Mouse (Mus musculus) embryonic facial prominence, embryonic 15.5 days (tissue): ENCODE data around the gene Nfia. TPM values are rescaled to one million over a fixed set of nuclear protein-coding genes. Genes with fewer than 3 reads are reported as not detected.

ENCODE experiments used
- ATAC-seq: fragments of 200-750 bp; cut with Nextera tagmentation; 2 replicates; pipeline ENCODE4 v1.8.0; 2017; ENCODE audit warnings: low read depth, moderate TSS enrichment; ENCODE audit not compliant: insufficient number of reproducible peaks, low FRiP score, low TSS enrichment
- H3K27ac ChIP-seq: fragments of 300-500 bp; sonication (generic); replicated peaks from 2 replicates; pipeline ENCODE4 v1.5.1; 2015; ENCODE audit warnings: mild to moderate bottlenecking, inconsistent platforms
- H3K27me3 ChIP-seq: fragments of 300-500 bp; sonication (generic); 2 replicates; pipeline ENCODE4 v1.6.1; 2015; ENCODE audit warnings: inconsistent platforms
- H3K36me3 ChIP-seq: fragments of 300-500 bp; sonication (generic); 2 replicates; pipeline ENCODE4 v1.6.1; 2015; ENCODE audit warnings: mild to moderate bottlenecking, inconsistent platforms
- H3K4me1 ChIP-seq: fragments of 300-500 bp; sonication (generic); 2 replicates; pipeline ENCODE4 v1.6.1; 2015; ENCODE audit warnings: inconsistent platforms
- H3K4me2 ChIP-seq: fragments of 300-500 bp; sonication (generic); replicated peaks from 2 replicates; pipeline ENCODE4 v1.6.1; 2015; ENCODE audit warnings: mild to moderate bottlenecking, inconsistent platforms
- H3K4me3 ChIP-seq: fragments of 300-500 bp; sonication (generic); replicated peaks from 2 replicates; pipeline ENCODE4 v1.5.1; 2015; ENCODE audit warnings: mild to moderate bottlenecking, inconsistent platforms
- H3K9ac ChIP-seq: fragments of 300-500 bp; sonication (generic); 2 replicates; pipeline ENCODE4 v1.6.1; 2015; ENCODE audit warnings: inconsistent platforms
- H3K9me3 ChIP-seq: fragments of 300-500 bp; sonication (generic); replicated peaks from 2 replicates; pipeline ENCODE4 v1.6.1; 2016; ENCODE audit warnings: inconsistent platforms
- WGBS: fragments of 180-500 bp; shearing (Covaris S2); methylation state at CpG from one replicate; pipeline ENCODE4 v1.1.7; 2015; 5-methylcytosine and 5-hydroxymethylcytosine counted together
- polyA plus RNA-seq: library from polyadenylated mRNA; unstranded; fragments of >200 nt; fragmentation: Nextera tagmentation; extraction: Ambion mirVana; gene quantifications from 2 replicates; pipeline ENCODE4 v1.2.1, GENCODE M21; 2015

Gene Nfia
- polyA plus RNA-seq, 1 experiment from 2014 or later: 55.4 TPM

GRCm38 (mm10) chr4:97818498-97818897, 46.0 kb downstream of the Nfia start:
- Histone ChIP-seq H3K27ac (no peak overlapping the region), H3K4me2 (no peak overlapping the region), H3K27me3 (no peaks in the 10 kb centered on the region), H3K9me3 (no peaks in the 10 kb centered on the region), H3K4me3 (no peak overlapping the region), H3K9ac (no peak overlapping the region), H3K36me3 (no peaks in the 10 kb centered on the region), H3K4me1 (peaks cover 7% of the 10 kb centered on the region; the same call in 1 of the 2 replicates)
- no peak for ATAC-seq
- 68% methylated on average over 3 of the region's 3 CpGs for WGBS

- Histone ChIP-seq H3K36me3 (no peaks in the 10 kb centered on the region), H3K27ac (no peak overlapping the region), H3K27me3 (no peaks in the 10 kb centered on the region), H3K4me2 (no peak overlapping the region), H3K4me1 (peaks cover 7% of the 10 kb centered on the region; the same call in 1 of the 2 replicates), H3K9ac (no peak overlapping the region), H3K9me3 (no peaks in the 10 kb centered on the region), H3K4me3 (no peak overlapping the region)
- ATAC-seq: no peak
- WGBS: 43% methylated on average over 8 of the region's 8 CpGs
These were observed 46.6 kb downstream of the Nfia start for GRCm38 (mm10) chr4:97819101-97819500.

DNA sequence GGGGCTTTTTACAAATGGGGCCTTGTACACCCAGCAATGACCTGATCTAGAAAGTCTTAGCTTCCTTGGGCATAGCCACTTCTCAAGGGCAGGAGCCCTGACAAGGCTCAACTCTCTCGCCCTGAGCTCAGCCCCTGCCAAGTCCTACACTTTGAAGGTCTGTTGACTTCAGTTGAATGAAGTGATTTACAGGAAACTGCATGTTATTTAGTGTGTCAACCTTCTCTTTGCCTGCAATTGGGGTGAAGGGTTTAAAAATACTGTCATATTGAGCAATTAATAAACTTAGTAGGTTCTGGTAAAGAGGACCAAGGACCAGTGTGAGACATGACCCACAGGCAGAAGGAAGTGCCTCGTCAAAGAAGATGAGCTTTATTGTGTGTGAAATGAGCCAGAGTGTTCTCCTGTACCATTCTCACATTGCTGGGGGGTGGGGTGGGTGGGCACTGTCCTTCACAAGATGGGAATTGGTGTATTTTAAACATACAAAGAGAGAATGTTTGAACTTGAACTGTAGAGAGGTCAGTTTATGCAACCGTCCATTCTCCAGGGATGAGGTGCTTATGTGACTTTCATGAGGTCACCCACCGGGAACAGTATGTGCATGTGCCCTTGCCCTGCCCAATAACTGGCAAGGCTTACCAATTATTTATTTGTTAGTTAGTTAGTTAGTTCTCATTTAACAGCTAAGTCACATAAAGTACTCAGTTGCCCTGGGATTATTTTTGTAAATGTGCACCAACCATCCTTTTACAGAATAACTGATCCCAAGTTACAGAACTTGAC, 48.1 kb downstream of the Nfia start:
- ATAC-seq: no peak
- Histone ChIP-seq H3K36me3 (no peaks in the 10 kb centered on the region), H3K4me1 (peaks cover 13% of the 10 kb centered on the region; the same call in 1 of the 2 replicates), H3K27ac (no peak overlapping the region), H3K4me2 (no peak overlapping the region), H3K9ac (no peak overlapping the region), H3K27me3 (no peaks in the 10 kb centered on the region), H3K4me3 (no peak overlapping the region), H3K9me3 (no peaks in the 10 kb centered on the region)
- 82% methylated on average over 4 of the region's 4 CpGs for whole genome bisulfite sequencing

- no peaks in the 10 kb centered on the region for H3K9me3 ChIP-seq
- no peak overlapping the region for H3K27ac ChIP-seq
- no peak for ATAC-seq
- no peak overlapping the region for H3K4me3 ChIP-seq
- no peak overlapping the region for H3K4me2 ChIP-seq
- no peaks in the 10 kb centered on the region for H3K27me3 ChIP-seq
- H3K4me1 ChIP-seq: peaks cover 13% of the 10 kb centered on the region; the same call in 1 of the 2 replicates
- no peak overlapping the region for H3K9ac ChIP-seq
- no peaks in the 10 kb centered on the region for H3K36me3 ChIP-seq
- WGBS: 77% methylated on average over 4 of the region's 4 CpGs
These were observed 49.2 kb downstream of the Nfia start for GRCm38 (mm10) chr4:97821556-97822251.

DNA sequence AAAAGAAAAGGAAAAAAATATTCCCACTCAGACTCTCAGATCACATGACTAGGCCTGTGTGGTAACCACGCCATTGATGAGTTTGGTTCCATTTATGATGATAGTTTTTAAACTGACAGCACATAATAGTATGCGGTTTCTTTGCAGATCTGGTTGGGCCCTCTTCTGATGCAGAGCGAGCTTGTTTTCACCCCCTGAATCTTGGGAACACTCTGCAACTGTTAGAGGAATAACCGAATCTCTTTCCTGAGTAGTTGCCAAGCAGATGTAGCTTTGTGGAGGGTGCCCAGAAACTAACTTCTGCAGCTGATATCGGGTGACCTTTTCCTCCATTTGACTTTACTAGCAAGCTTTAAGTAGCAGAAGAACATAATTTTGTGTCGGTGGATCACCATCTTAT, 51.0 kb downstream of the Nfia start:
- Histone ChIP-seq H3K4me1 (peaks cover 8% of the 10 kb centered on the region; the same call in 1 of the 2 replicates), H3K27me3 (no peaks in the 10 kb centered on the region), H3K9ac (no peak overlapping the region), H3K27ac (no peak overlapping the region), H3K9me3 (no peaks in the 10 kb centered on the region), H3K4me3 (no peak overlapping the region), H3K36me3 (no peaks in the 10 kb centered on the region), H3K4me2 (no peak overlapping the region)
- no peak for ATAC-seq
- WGBS: 71% methylated on average over 6 of the region's 6 CpGs

- Histone ChIP-seq H3K4me3 (no peak overlapping the region), H3K4me2 (no peak overlapping the region), H3K9ac (no peak overlapping the region), H3K36me3 (no peaks in the 10 kb centered on the region), H3K9me3 (no peaks in the 10 kb centered on the region), H3K27me3 (no peaks in the 10 kb centered on the region), H3K4me1 (peaks cover 8% of the 10 kb centered on the region; the same call in 1 of the 2 replicates), H3K27ac (no peak overlapping the region)
- WGBS: 65% methylated on average over 4 of the region's 4 CpGs
- ATAC-seq: no peak
These were observed 51.9 kb downstream of the Nfia start for GRCm38 (mm10) chr4:97824451-97824850.

- H3K9me3 ChIP-seq: no peaks in the 10 kb centered on the region
- no peaks in the 10 kb centered on the region for H3K27me3 ChIP-seq
- ATAC-seq: no peak
- peaks cover 8% of the 10 kb centered on the region; the same call in 1 of the 2 replicates for H3K4me1 ChIP-seq
- H3K36me3 ChIP-seq: no peaks in the 10 kb centered on the region
- H3K9ac ChIP-seq: no peak overlapping the region
- H3K4me3 ChIP-seq: no peak overlapping the region
- H3K4me2 ChIP-seq: no peak overlapping the region
- H3K27ac ChIP-seq: no peak overlapping the region
- 75% methylated on average over 4 of the region's 4 CpGs for WGBS
These were observed 52.9 kb downstream of the Nfia start for GRCm38 (mm10) chr4:97825432-97825831.

DNA sequence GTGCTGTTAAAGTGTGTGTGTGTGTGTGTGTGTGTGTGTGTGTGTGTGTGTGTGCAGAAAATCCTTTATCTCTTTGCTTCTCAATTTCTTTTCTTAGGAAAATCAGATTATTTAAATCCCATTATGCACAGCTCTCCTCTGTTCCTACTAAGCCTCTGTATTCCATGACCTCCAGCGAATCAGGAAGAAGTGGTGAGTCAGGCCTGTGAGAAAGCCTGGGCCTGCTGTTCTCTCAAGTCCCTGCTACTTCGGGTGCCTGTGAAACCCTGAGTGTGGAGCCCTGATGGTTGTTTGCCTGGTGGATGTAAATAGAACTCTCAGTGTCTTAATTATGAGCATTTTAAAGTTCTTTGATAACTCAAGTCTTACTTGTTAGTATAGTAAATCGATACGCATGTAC, 53.3 kb downstream of the Nfia start:
- no peaks in the 10 kb centered on the region for H3K27me3 ChIP-seq
- ATAC-seq: no peak
- peaks cover 8% of the 10 kb centered on the region for H3K4me1 ChIP-seq
- H3K4me2 ChIP-seq: no peak overlapping the region
- 72% methylated on average over 4 of the region's 4 CpGs for WGBS
- H3K9ac ChIP-seq: no peak overlapping the region
- no peak overlapping the region for H3K27ac ChIP-seq
- H3K36me3 ChIP-seq: no peaks in the 10 kb centered on the region
- H3K9me3 ChIP-seq: no peaks in the 10 kb centered on the region
- H3K4me3 ChIP-seq: no peak overlapping the region

DNA sequence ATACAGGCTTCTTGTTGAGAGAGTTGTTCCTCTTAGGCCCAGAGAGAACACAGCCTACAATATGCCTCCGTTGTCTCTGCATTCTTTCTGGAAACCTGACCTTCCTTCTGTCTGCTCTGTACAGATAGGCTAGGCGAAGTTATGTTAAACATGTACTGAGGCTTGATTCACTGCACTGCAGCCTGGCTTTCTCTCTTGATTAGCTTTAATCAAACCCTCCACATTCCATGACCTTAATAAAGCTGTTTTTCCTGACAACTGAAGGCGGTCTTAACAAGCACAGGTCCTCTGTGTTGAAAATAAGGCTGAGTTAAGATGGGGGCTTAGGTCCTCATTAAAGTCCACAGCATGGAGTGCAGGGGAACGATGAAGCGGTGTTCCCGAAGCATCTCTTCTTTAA, 54.6 kb downstream of the Nfia start:
- Histone ChIP-seq H3K4me2 (no peak overlapping the region), H3K4me3 (no peak overlapping the region), H3K4me1 (peaks cover 15% of the 10 kb centered on the region), H3K9me3 (no peaks in the 10 kb centered on the region), H3K36me3 (no peaks in the 10 kb centered on the region), H3K27me3 (no peaks in the 10 kb centered on the region), H3K27ac (no peak overlapping the region), H3K9ac (no peak overlapping the region)
- WGBS: 50% methylated on average over 6 of the region's 6 CpGs
- ATAC-seq: no peak; the same call in 1 of the 2 replicates

DNA sequence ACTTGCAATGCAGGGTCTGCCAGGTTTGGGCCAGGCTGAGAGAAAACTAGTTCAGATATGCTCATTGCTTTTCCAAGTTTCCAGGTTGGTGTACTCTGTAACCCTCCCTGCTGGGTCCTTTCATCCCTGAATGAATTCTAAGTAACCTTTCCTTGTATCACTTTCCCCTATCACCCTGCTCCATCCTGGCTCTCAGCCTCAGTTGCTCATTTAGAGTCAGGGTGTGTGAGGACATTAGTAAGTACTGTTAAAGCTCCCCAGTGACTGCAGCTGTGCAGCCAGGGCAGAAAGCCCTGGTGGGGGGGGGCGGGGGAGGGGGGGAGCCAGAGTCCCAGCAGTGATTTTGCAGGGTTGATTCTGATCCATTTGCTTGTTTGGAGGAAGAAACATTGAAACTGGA, 56.0 kb downstream of the Nfia start:
- no peak overlapping the region for H3K9ac ChIP-seq
- ATAC-seq: no peak
- no peaks in the 10 kb centered on the region for H3K27me3 ChIP-seq
- H3K4me1 ChIP-seq: peaks cover 13% of the 10 kb centered on the region; the same call in 1 of the 2 replicates
- no peaks in the 10 kb centered on the region for H3K36me3 ChIP-seq
- WGBS: 18% methylated on average over 1 of the region's 1 CpGs
- no peak overlapping the region for H3K4me2 ChIP-seq
- H3K9me3 ChIP-seq: no peaks in the 10 kb centered on the region
- H3K27ac ChIP-seq: no peak overlapping the region
- H3K4me3 ChIP-seq: no peak overlapping the region

DNA sequence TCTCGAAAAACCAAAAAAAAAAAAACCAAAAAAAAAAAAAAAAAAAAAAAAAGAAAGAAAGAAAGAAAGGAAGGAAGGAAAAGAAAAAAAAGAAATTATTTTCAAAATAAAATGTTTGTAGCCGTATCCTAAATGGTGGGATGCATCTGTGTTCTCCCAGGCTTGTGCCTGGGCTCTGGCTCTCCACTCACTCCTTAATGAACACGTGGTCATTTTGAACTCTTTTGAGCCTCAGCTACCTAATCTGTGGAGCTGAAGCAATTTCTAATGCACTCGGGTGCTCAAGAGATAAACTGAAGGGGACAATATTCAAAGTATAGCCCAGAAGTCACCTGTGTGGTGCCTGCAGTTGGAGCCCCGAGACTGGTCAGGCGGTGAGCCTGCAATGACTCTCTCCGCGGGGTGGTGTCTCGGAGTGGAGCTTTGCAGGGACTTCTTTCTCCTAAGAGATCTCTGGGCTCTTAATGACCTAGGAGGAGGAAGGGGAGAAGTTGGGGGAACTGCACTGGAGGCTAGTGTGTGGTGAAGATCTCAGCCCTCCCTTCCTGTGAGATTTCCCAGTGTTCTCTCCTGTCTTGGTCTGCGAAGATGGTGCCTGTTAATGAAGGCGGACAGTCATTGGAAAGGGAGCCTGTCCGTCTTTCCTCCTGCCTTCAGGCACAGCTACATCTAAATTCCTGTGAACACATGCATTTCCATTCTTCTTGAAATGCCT, 57.0 kb downstream of the Nfia start:
- WGBS: 82% methylated on average over 11 of the region's 12 CpGs

More for the DNA sequence above, 57.0 kb downstream of the Nfia start:
- Histone ChIP-seq H3K4me3 (no peak overlapping the region), H3K9me3 (no peaks in the 10 kb centered on the region), H3K27me3 (no peaks in the 10 kb centered on the region), H3K4me1 (peaks cover 10% of the 10 kb centered on the region; the same call in 1 of the 2 replicates), H3K4me2 (no peak overlapping the region), H3K36me3 (no peaks in the 10 kb centered on the region), H3K9ac (no peak overlapping the region), H3K27ac (no peak overlapping the region)
- ATAC-seq: no peak
